Mouse (Mus musculus) CD4-positive, CD25-positive, alpha-beta regulatory T cell, adult 4 months (primary cell): ENCODE results near the gene Dab1. TPM values are rescaled to one million over a fixed set of nuclear protein-coding genes. Genes with fewer than 3 reads are reported as not detected.

ENCODE experiments used
- ATAC-seq: one replicate; pipeline ENCODE4 v1.8.0; 2017
- polyA plus RNA-seq, 2 experiments: library from polyadenylated mRNA; unstranded; fragments of 100-300 nt; shearing (Covaris generic); gene quantifications; one replicate each; pipeline ENCODE4 v1.2.1; 2017

Dab1 gene
- polyA plus RNA-seq, 2 experiments from 2014 or later: 0.26 TPM; not detected in 1

DNA sequence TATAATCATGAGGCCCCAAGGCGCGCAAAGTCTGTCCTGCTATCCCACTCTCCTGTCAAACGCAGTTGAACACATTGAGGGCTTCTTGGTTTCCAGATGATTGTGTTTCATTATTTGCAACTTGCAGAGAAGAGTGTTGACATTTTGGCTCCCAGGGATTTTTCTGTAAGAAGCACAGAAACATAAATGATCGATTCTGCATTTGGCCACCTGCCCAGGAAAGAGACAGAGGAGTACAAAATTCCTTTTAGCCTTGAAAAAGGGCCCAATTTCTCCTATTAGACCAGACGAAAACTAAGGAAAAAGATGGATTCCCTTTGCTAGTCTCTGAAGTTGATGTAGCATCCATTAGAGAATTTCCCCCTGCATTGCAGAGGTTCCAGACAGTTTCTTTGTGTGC lies 988.5 kb downstream of the Dab1 start:
- ATAC-seq: no peak

- ATAC-seq: no peak
Observed at GRCm38 (mm10) chr4:104619452-104619851, 1000.3 kb downstream of the Dab1 start.

DNA sequence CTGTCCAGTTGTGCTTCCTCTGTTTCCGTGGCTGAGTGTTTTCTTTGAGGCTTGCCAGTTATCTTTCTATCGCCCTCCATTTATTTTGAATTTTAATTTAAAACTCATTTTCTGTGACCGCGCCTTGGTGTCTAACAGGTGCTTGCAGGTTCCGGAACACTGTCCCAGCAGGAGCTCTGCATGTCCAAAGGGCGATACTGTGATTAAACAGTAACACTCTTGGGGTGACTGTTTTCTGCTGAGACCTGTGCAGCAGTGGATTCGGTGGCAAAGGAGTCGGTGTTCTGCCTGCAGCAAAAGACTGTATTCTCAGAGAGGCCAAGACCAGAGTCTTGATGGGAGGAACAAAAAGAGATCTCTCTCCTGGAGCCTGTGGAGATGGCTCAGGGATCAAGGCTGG lies 1006.2 kb downstream of the Dab1 start:
- no peak for ATAC-seq

- no peak for ATAC-seq
Observed at GRCm38 (mm10) chr4:104628708-104629107, 1009.5 kb downstream of the Dab1 start.

DNA sequence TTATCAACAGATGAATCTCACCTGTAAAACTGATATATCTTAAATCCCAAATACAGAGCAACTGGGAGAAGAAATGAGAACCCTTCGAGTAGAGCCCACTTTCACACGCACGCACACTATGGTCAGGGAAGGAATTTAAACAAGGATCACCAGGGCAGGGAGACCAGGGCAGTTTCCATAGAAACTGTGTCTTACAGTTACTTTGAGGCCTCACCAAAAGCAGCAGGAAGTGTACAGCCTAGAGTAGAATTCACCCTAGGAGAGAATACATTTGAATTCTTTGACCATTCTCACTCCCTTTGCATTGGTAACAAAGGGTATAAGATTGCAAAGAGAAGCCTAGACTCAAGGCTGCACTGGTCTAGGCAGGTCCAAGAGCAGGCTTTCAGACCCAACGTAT lies 1017.9 kb downstream of the Dab1 start:
- ATAC-seq: no peak

DNA sequence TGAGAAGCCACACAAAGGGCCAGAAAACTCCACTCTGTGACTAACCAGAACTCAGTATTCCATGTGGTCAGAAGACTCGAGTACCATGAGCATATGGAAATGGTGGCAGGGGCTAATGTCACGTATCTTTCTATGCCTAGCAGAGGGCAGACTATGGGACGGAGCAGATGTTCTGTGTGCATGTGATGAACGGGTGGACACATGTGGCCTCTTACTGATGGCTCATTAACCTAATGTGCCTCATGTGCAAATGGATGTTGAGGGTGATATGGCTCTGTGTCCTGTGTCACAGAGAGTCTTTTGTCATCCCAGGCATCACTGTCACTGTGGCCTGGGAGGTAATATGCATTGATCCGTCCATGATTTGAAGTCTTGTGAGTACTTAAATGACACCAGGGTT lies 1021.5 kb downstream of the Dab1 start:
- ATAC-seq: no peak

DNA sequence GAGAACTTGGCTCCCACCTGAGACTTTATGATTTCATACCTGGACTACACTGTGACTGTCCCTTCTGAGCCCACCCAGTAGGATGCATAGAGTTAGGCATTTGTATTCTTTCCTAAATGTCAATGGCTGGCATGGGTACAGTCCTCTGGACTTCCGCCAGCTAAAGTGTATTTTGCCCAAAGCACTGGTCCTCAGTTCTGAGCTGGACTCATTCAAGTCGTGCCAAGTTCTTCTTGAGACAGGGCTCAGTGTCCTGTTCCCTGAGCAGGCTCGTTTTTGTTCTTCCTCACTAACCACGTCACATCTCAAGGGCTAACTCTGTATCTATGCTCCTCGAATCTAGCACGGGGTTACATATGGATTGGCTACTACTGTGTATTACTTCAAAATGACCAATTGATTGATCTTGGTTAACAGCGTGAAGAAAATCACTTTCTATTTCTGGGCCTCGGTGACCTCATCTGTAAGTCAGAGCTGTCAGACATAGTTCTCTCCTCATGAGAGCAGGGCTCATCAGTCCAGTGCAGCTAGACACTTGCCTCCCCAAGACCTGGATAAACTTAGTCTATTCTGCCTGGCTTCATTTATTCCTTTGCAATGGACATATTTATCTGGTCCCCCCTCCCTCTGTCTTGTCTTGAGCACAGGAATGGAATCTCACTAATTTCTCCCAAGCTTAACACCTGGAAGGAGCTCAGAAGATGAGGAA lies 1023.8 kb downstream of the Dab1 start:
- ATAC-seq: no peak

DNA sequence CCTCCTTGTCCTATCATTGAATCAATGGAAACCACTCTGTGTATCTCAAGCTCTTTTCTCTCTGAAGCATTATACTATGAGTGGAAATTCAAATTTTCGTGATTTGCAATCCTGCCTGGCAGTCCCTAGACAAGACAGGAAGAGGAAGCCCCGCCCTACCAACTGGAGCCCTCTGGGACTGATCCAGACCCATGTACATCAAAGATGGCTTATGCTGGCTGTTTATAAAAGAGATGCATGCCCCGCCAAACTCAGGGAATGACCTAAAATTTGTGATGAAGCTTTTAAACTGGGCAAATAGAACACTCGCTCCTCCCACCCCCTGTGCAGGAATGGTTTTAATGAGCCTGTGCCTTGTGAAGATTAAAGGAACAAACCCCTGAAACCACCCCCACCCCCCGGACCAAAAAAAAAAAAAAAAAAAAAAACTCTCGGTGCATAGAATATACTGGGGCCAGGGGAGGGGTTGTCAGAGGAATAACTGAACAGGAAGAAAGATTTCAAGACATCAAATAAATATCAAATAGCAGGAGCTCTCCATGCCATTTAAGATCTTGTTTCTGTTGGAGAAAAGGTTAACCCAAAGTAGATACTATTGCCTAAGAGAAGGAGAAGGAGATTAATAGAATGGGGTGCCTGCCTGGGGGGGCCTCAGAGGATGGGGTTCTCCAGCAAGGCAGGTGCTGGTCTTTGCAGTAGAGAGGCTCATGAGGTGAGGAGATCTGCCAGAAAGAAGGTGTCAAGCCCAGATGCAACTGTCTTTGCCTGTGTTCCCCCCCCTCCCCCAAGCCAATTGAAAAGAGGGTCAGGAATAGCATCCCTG lies 1024.6 kb downstream of the Dab1 start:
- no peak for ATAC-seq

DNA sequence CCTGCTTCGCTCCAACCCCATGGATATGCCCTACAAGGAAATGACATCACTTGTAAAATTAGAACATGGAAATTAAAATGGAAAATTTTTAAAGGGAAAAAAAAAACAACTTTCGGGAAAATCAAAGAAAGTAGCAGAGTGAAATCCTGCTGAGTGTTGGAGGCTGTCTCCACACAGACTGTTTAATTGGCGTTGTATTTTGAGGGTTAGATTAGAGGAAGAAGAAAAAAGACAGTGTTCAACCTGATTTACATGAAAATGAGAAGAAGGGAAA lies 1025.1 kb downstream of the Dab1 start:
- no peak for ATAC-seq

GRCm38 (mm10) chr4:104644862-104645261 lies 1025.7 kb downstream of the Dab1 start:
- no peak for ATAC-seq

- no peak for ATAC-seq
Observed at GRCm38 (mm10) chr4:104651761-104652160, 1032.6 kb downstream of the Dab1 start.

DNA sequence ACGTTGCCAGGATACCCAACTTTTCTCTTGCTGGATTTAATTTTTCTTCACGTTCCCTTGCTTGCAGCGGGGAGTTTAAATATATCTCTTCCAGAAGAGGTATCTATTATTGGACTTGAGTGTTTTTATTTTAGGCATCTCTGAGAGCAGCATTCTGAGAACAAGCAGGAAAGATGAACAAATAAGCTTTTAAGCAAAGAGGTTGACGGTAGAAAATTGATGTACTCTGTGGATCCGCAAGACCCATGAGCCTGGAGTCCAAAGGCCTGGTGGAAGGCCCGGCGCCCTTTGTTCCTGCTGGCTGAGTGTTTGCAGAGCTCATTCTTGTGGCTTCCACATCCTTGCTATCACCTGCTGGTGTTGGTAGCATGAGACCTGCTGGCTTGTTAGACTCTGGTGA lies 1037.6 kb downstream of the Dab1 start:
- no peak for ATAC-seq

DNA sequence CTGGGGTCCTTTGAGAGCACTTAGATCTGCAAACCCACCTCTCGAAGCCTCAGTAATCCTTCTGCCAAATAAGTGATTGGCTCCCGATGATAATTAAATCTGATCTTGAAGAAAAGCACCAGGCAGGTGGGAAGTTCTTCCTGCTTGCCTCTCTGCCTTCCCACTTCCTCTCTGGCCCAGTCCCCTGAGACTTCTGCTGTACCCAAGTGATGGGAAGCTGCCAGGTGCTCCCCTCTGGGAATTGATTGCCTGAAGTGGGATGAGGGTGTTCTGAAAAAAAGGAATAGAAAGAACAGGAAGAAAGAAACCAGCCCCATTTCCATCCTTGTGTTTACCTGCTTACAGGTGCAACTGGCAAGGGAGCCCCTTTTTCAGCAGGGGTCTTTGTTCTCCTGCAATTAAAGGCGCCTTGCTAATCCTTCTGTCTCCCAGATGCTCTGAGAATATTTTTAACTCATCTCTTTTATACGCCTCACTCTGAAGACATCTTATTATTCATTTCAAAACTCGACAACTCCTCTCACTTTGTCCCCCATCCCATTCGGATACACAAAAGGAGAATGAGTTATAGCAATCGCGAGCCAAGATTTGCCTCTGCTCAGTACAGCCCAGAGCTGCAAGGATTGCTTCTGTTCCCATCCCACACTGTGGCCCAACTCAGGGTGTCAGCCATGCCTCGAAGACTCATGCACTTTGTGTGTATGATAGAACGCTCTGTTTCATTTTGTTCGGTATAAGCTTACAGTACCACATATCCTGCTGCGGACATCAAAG lies 1043.9 kb downstream of the Dab1 start:
- ATAC-seq: no peak

DNA sequence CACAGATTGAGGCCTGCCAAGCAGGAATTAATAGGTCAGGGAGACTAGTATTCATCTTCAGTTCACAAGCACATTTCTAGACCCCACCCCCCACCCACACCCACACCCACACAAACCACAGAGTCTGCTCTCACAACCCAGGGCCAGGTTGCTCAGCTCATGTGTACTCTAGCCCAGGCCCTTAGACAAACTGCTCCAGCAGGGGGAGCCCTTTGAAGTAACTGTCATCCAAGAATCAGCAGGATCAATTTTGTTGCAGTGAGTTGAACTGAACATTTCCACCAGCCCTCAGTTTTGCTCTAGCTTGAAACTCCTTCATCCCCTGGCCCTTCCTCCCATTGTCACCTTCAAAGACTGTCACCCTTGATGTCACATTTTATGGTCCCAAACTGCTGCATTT lies 1046.4 kb downstream of the Dab1 start:
- no peak for ATAC-seq

DNA sequence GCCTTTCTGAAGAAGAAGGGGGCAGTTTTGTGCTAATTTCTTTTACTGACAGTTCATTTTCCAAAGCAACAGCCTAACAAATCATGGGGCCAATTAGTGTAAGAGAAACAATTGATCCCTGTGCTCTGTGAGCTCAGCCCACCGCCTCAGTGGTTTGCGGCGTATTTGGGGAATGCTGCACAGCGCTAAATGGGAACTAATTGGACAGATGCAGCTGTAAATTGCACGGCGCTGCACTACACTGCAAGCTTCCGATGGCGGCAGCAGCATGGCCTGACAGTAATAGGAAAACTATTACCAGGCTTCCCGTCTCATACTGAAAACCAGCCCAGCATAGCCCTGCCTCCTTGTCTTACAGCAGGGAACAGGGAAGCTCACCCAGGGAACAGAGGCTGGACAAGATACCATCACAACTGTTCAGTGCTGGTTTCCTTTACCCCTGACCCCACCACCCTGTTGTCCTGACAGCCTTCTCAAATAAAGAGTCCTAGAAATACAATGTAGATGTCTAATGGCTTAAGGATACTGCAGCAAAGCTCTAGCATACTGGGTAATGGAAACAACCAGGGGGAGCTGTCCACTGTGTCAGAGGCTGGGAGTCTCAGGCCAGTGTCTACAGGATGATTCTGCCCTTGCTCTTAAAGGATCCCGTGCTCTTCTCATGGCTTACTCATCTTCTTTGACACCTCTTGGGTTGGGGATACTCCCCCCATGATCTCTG lies 1047.8 kb downstream of the Dab1 start:
- no peak for ATAC-seq

DNA sequence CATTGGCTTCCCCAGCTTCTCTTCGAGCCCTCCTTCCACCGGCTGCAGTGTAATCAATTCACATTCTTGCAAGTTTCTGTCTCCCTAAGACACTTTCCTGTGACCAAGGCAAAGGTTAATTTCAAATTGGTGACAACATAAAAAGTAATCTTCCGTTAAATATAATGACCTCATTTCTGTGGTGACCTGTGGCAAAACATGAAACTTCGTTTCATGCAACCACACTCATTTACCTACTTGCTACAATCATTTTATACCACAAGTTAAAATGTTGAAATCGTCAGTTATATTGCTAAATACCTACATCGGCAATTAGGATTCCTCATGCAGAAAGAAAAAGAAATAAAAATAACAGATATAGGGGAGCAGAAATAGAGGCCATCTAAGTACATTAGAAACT lies 1048.9 kb downstream of the Dab1 start:
- ATAC-seq: no peak

- no peak for ATAC-seq
Observed at GRCm38 (mm10) chr4:104669406-104669805, 1050.2 kb downstream of the Dab1 start.

DNA sequence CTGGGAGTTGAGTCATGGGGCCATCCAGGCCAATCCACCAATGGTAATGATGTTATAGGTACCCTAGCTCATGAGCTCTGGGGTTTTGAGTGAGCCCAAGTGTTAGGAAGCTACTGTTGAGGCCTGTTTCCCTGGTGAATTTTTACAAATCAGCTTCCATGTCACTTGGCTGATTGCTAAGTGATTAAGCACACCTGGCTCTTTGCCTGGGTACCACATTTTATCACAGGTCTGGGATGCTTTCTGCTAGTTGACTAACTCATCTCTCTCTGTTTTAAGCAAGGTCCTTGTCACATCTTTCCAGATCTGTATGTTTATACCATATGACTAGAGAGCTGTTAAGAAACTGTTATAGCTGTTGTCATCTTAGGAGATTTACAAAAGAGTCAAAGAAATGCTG lies 1051.6 kb downstream of the Dab1 start:
- no peak for ATAC-seq

- ATAC-seq: no peak
Observed at GRCm38 (mm10) chr4:104673317-104673716, 1054.2 kb downstream of the Dab1 start.

- no peak for ATAC-seq
Observed at GRCm38 (mm10) chr4:104674706-104675105, 1055.5 kb downstream of the Dab1 start.

- no peak for ATAC-seq
Observed at GRCm38 (mm10) chr4:104678234-104678633, 1059.1 kb downstream of the Dab1 start.

DNA sequence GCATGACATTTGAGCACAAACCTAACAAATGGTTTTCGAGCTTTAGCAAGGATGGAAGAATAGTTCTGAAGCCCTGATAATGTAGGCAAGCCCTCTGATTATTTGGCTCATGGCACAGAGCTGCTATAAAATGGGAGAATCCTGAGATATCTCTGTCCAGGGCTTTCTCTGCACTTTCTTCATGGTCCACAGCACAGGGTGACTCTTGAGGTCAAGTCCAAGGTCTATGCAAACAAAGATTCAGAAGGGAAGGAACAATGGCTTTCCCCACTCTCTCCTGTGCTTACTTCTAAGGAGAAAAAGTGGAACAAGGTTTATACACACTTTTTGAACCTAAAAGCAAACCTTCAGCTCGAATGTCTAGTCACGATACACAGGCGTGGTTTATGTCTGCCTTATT lies 1061.3 kb downstream of the Dab1 start:
- no peak for ATAC-seq
